Mouse (Mus musculus): ENCODE results near the gene Pigs. TPM values are rescaled to one million over a fixed set of nuclear protein-coding genes. Genes with fewer than 3 reads are reported as not detected.

Pigs gene
- polyA plus RNA-seq, 1 experiment from 2014 or later, result 58.8 TPM

DNA sequence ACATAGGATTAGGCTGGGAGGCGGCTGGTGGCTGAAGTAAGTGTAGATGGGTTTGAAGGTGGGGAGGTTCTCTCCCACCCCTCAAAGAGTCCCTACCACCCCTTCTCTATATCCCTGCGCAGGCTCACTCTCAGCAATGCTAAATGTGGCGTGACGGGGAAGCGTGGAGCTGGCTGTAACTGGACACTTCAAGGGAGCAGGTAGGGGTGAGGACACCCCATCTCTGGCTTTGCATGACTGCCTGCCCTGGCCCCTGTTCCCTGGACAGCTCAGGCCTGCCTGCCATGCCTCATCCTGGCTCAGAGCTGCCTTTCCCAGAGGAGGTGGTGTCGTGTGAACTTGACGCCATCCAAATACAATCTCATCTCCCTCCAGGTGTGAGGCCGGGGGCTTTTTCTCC is 45.9 kb downstream of the Pigs start:
- H3K9ac ChIP-seq, result no peak overlapping the region
- no peak overlapping the region for H3K4me2 ChIP-seq
- 84% methylated on average over 8 of the region's 8 CpGs for WGBS
- H3K27me3 ChIP-seq, result no peaks in the 10 kb centered on the region
- 0 out of 2 replicates have a peak, but pooled peaks cover 4% of the 10 kb centered on the region for H3K4me1 ChIP-seq
- no peaks in the 10 kb centered on the region for H3K36me3 ChIP-seq (replicated peaks)
- ATAC-seq (ENCODE audit: low FRiP score), result no peak
- no peaks in the 10 kb centered on the region for H3K9me3 ChIP-seq
- H3K4me3 ChIP-seq (replicated peaks), result no peak overlapping the region
- no peak overlapping the region for H3K27ac ChIP-seq

DNA sequence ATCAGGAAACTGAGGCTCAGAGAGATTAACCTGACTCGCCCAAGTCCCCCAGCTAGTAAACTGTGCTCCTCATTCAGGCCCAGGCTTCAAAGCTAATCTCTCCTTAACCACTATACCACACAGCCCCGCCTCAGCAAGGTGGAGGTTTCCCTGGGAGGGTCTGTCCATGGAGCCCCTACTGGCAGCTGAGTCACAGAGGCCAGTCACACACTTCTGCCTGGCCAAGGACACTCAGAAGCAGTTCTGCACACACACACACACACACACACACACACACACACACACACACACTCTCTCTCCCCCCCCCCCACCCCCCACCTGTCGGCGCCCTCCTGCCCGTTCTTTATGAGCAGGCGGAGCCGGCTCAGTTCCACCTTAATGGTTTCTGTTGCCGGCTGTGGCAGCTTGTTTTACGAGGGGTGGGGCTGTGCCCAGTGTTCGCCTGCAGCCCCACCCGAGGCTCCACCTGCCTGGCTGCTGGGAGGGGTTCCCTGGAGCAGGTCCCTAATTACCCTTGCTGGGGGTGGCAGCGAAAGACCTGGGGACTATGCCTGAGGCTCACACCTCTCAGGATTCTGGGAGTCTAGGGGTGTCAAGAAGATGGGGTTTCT is 49.4 kb downstream of the Pigs start:
- H3K9me3 ChIP-seq, result no peaks in the 10 kb centered on the region
- H3K4me2 ChIP-seq, result no peak overlapping the region
- no peak overlapping the region for H3K4me3 ChIP-seq (replicated peaks)
- H3K9ac ChIP-seq, result no peak overlapping the region
- ATAC-seq (ENCODE audit: low FRiP score), result no peak
- no peaks in the 10 kb centered on the region for H3K36me3 ChIP-seq (replicated peaks)
- no peak overlapping the region for H3K27ac ChIP-seq
- 44% methylated on average over 12 of the region's 12 CpGs for WGBS
- 0 out of 2 replicates have a peak, but pooled peaks cover 1% of the 10 kb centered on the region for H3K4me1 ChIP-seq
- peaks cover 2% of the 10 kb centered on the region; the same call in 1 of the 2 replicates for H3K27me3 ChIP-seq

GRCm38 (mm10) chr11:78380351-78380750 is 52.1 kb downstream of the Pigs start:
- 76% methylated on average over 4 of the region's 4 CpGs for WGBS
- Histone ChIP-seq H3K4me3 (replicated peaks) (no peak overlapping the region), H3K9ac (no peak overlapping the region), H3K4me1 (no peaks in the 10 kb centered on the region), H3K27ac (no peak overlapping the region), H3K36me3 (replicated peaks) (no peaks in the 10 kb centered on the region), H3K4me2 (no peak overlapping the region), H3K9me3 (no peaks in the 10 kb centered on the region), H3K27me3 (peaks cover 2% of the 10 kb centered on the region; the same call in 1 of the 2 replicates)
- no peak for ATAC-seq (ENCODE audit: low FRiP score)

- no peak overlapping the region for H3K27ac ChIP-seq
- no peaks in the 10 kb centered on the region for H3K4me1 ChIP-seq
- no peak overlapping the region for H3K9ac ChIP-seq
- H3K4me2 ChIP-seq, result no peak overlapping the region
- no peaks in the 10 kb centered on the region for H3K36me3 ChIP-seq (replicated peaks)
- no peak for ATAC-seq (ENCODE audit: low FRiP score)
- peaks cover 2% of the 10 kb centered on the region; the same call in 1 of the 2 replicates for H3K27me3 ChIP-seq
- H3K4me3 ChIP-seq (replicated peaks), result no peak overlapping the region
- 88% methylated on average over 3 of the region's 3 CpGs for WGBS
- no peaks in the 10 kb centered on the region for H3K9me3 ChIP-seq
These were observed 52.8 kb downstream of the Pigs start for GRCm38 (mm10) chr11:78380996-78381395.

- no peaks in the 10 kb centered on the region for H3K36me3 ChIP-seq (replicated peaks)
- no peak overlapping the region for H3K4me3 ChIP-seq (replicated peaks)
- peaks cover 2% of the 10 kb centered on the region; the same call in 1 of the 2 replicates for H3K27me3 ChIP-seq
- H3K4me1 ChIP-seq, result no peaks in the 10 kb centered on the region
- no peak for ATAC-seq (ENCODE audit: low FRiP score)
- H3K4me2 ChIP-seq, result no peak overlapping the region
- no peaks in the 10 kb centered on the region for H3K9me3 ChIP-seq
- no peak overlapping the region for H3K9ac ChIP-seq
- 83% methylated on average over 7 of the region's 7 CpGs for WGBS
- no peak overlapping the region for H3K27ac ChIP-seq
These were observed 54.1 kb downstream of the Pigs start for GRCm38 (mm10) chr11:78382286-78382685.

DNA sequence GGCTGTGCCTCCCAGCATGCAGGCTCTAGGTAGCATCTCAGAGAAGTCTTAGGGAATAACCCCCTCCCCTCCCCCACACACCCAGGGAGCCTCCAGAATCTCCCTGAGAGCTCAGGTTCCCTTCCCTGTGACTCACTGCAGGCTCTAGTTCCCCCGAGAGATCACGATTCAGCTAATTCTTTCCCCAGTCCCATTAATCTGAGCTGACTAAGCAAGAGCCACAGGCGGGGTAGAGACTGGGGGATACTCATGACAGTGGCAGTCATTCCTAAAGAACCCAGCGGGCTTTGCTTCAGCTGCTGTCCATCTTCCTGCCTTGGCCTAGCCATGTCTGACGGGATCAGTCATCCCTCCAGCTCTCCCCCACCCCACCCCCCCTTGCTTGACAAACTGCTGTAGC is 54.5 kb downstream of the Pigs start:
- 31% methylated on average over 5 of the region's 5 CpGs for WGBS
- no peaks in the 10 kb centered on the region for H3K36me3 ChIP-seq (replicated peaks)
- H3K4me3 ChIP-seq (replicated peaks), result no peak overlapping the region
- H3K4me1 ChIP-seq, result no peaks in the 10 kb centered on the region
- no peak overlapping the region for H3K4me2 ChIP-seq
- H3K9ac ChIP-seq, result no peak overlapping the region
- H3K27me3 ChIP-seq, result peaks cover 2% of the 10 kb centered on the region; the same call in 1 of the 2 replicates
- no peak for ATAC-seq (ENCODE audit: low FRiP score)
- no peak overlapping the region for H3K27ac ChIP-seq
- H3K9me3 ChIP-seq, result no peaks in the 10 kb centered on the region

GRCm38 (mm10) chr11:78385776-78386175 is 57.6 kb downstream of the Pigs start:
- no peak overlapping the region for H3K4me2 ChIP-seq
- H3K9me3 ChIP-seq, result no peaks in the 10 kb centered on the region
- no peak overlapping the region for H3K4me3 ChIP-seq (replicated peaks)
- H3K27me3 ChIP-seq, result no peaks in the 10 kb centered on the region
- no peak for ATAC-seq (ENCODE audit: low FRiP score)
- H3K9ac ChIP-seq, result no peak overlapping the region
- H3K27ac ChIP-seq, result no peak overlapping the region
- no peaks in the 10 kb centered on the region for H3K36me3 ChIP-seq (replicated peaks)
- H3K4me1 ChIP-seq, result no peaks in the 10 kb centered on the region
- 90% methylated on average over 10 of the region's 10 CpGs for WGBS

DNA sequence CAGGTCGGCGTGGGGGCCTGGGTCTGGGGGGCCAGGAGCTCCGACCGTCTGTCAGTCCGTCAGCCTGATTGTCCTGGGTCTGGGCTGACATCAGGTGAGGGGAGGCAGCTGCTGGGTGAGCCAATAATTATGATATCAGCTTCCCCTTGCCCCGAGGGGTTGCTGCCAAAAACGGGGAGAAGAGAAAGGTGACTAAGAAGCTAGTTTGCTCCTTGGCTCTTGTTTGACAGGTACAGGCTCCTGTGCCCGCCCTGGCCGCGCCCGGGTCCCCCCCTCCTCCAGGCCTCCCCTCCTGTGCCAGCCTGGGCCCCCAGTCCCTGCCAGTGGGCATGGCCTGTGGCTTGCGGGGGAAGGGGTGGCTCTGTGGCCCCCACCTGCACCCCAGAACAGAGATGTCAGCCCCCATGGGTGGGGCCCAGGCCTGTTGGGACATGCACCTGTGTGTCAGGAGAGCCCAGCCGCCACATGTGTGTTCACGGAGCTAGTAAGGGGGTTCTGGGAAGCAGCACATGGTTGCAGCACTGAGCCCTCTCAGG is 58.4 kb downstream of the Pigs start, which contains the start of gene Foxn1:
Gene Foxn1 (minus strand): TSS at position 51 of the 536 bp plus-strand sequence.
- Histone ChIP-seq H3K9ac (no peak within 1 kb of the TSS), H3K27ac (no peak within 1 kb of the TSS), H3K4me3 (replicated peaks) (no peak within 1 kb of the TSS), H3K36me3 (replicated peaks) (no peaks in the 10 kb centered on the region), H3K4me2 (no peak within 1 kb of the TSS), H3K27me3 (no peaks in the 10 kb centered on the region), H3K9me3 (no peaks in the 10 kb centered on the region), H3K4me1 (no peaks in the 10 kb centered on the region)
- 85% methylated on average over 14 of the region's 14 CpGs for WGBS
- no peak for ATAC-seq (ENCODE audit: low FRiP score)

Other genes starting within 250 kb of the Pigs start
- gene Eral1, start 248.0 kb upstream of the Pigs start, polyA plus RNA-seq (2016; fragmentation: Nextera tagmentation; extraction: Ambion mirVana), result 33.1 and 35.5 TPM in 2 replicates
- 22.3 and 25.5 TPM in 2 replicates for gene Fam222b, start 233.8 kb upstream of the Pigs start, polyA plus RNA-seq (2016; fragmentation: Nextera tagmentation; extraction: Ambion mirVana)
- gene Traf4, start 162.8 kb upstream of the Pigs start, polyA plus RNA-seq (2016; fragmentation: Nextera tagmentation; extraction: Ambion mirVana), result 121 and 127 TPM in 2 replicates
- 8.8 and 9.4 TPM in 2 replicates for gene Nek8, start 151.7 kb upstream of the Pigs start, polyA plus RNA-seq (2016; fragmentation: Nextera tagmentation; extraction: Ambion mirVana)
- gene Tlcd1, start 151.7 kb upstream of the Pigs start, polyA plus RNA-seq (2016; fragmentation: Nextera tagmentation; extraction: Ambion mirVana), result 5.5 and 6.9 TPM in 2 replicates
- 931 and 997 TPM in 2 replicates for gene Rpl23a, start 144.8 kb upstream of the Pigs start, polyA plus RNA-seq (2016; fragmentation: Nextera tagmentation; extraction: Ambion mirVana)
- gene Rab34, start 140.0 kb upstream of the Pigs start, polyA plus RNA-seq (2016; fragmentation: Nextera tagmentation; extraction: Ambion mirVana), result 44.5 and 49.8 TPM in 2 replicates
- gene Proca1, start 135.0 kb upstream of the Pigs start, polyA plus RNA-seq (2016; fragmentation: Nextera tagmentation; extraction: Ambion mirVana), result 1.4 and 1.5 TPM in 2 replicates
- 45.1 and 48.3 TPM in 2 replicates for gene Sdf2, start 82.7 kb upstream of the Pigs start, polyA plus RNA-seq (2016; fragmentation: Nextera tagmentation; extraction: Ambion mirVana)
- 38.9 and 43.2 TPM in 2 replicates for gene Supt6, start 82.4 kb upstream of the Pigs start, polyA plus RNA-seq (2016; fragmentation: Nextera tagmentation; extraction: Ambion mirVana)
- 79.8 and 93.9 TPM in 2 replicates for gene 2610507B11Rik, start 66.7 kb upstream of the Pigs start, polyA plus RNA-seq (2016; fragmentation: Nextera tagmentation; extraction: Ambion mirVana)
- 0.41 and 0.52 TPM in 2 replicates for gene BC030499, start 37.6 kb upstream of the Pigs start, polyA plus RNA-seq (2016; fragmentation: Nextera tagmentation; extraction: Ambion mirVana)
- gene Spag5, start 26.9 kb upstream of the Pigs start, polyA plus RNA-seq (2016; fragmentation: Nextera tagmentation; extraction: Ambion mirVana), result 63.0 and 64.7 TPM in 2 replicates
- gene Aldoc, start 5.4 kb upstream of the Pigs start, polyA plus RNA-seq (2016; fragmentation: Nextera tagmentation; extraction: Ambion mirVana), result 26.9 and 31.6 TPM in 2 replicates
- gene Unc119, start 15.1 kb downstream of the Pigs start, polyA plus RNA-seq (2016; fragmentation: Nextera tagmentation; extraction: Ambion mirVana), result 75.6 and 76.5 TPM in 2 replicates
- gene Foxn1, start 58.1 kb downstream of the Pigs start, polyA plus RNA-seq (2016; fragmentation: Nextera tagmentation; extraction: Ambion mirVana), result 0.06 TPM in 1 of 2 replicates, not detected in the other
- gene Slc13a2, start 93.8 kb downstream of the Pigs start, polyA plus RNA-seq (2016; fragmentation: Nextera tagmentation; extraction: Ambion mirVana), result not detected in 2 replicates
- 18.4 and 19.2 TPM in 2 replicates for gene Slc46a1, start 137.3 kb downstream of the Pigs start, polyA plus RNA-seq (2016; fragmentation: Nextera tagmentation; extraction: Ambion mirVana)
- gene Sarm1, start 169.3 kb downstream of the Pigs start, polyA plus RNA-seq (2016; fragmentation: Nextera tagmentation; extraction: Ambion mirVana), result 32.1 and 34.8 TPM in 2 replicates
- gene Vtn, start 170.7 kb downstream of the Pigs start, polyA plus RNA-seq (2016; fragmentation: Nextera tagmentation; extraction: Ambion mirVana), result 32.8 and 36.9 TPM in 2 replicates
- not detected in 2 replicates for gene Sebox, start 175.0 kb downstream of the Pigs start, polyA plus RNA-seq (2016; fragmentation: Nextera tagmentation; extraction: Ambion mirVana)
- 76.8 and 79.7 TPM in 2 replicates for gene Tmem199, start 183.8 kb downstream of the Pigs start, polyA plus RNA-seq (2016; fragmentation: Nextera tagmentation; extraction: Ambion mirVana)
- gene Poldip2, start 183.8 kb downstream of the Pigs start, polyA plus RNA-seq (2016; fragmentation: Nextera tagmentation; extraction: Ambion mirVana), result 161 and 169 TPM in 2 replicates
- 72.0 and 72.7 TPM in 2 replicates for gene Tnfaip1, start 207.9 kb downstream of the Pigs start, polyA plus RNA-seq (2016; fragmentation: Nextera tagmentation; extraction: Ambion mirVana)
- 93.8 and 97.1 TPM in 2 replicates for gene Ift20, start 207.9 kb downstream of the Pigs start, polyA plus RNA-seq (2016; fragmentation: Nextera tagmentation; extraction: Ambion mirVana)
- gene Tmem97, start 222.4 kb downstream of the Pigs start, polyA plus RNA-seq (2016; fragmentation: Nextera tagmentation; extraction: Ambion mirVana), result 55.3 and 55.7 TPM in 2 replicates